Mouse (Mus musculus) CH12.LX (cell line): ENCODE data around the gene Dlg1. TPM values are rescaled to one million over a fixed set of nuclear protein-coding genes. Genes with fewer than 3 reads are reported as not detected.

ENCODE experiments used
- DNase-seq: peaks from one replicate; pipeline ENCODE4 v3.0.0-alpha.2; 2013; ENCODE audit errors: extremely low read depth
- H3K27ac ChIP-seq: 2 replicates; pipeline ENCODE4 v1.5.1; 2012; ENCODE audit warnings: low read depth, mild to moderate bottlenecking, control low read depth, moderate library complexity; ENCODE audit not compliant: insufficient read depth
- H3K27me3 ChIP-seq: replicated peaks from 2 replicates; pipeline ENCODE3; 2012; ENCODE audit warnings: inconsistent platforms
- H3K36me3 ChIP-seq, 2 experiments: replicated peaks in 1 of 2; 2 replicates each; pipeline versions ENCODE3 to v1.6.1; 2012; ENCODE audit warnings: inconsistent platforms in 1 of 2, low read length in 1 of 2, mild to moderate bottlenecking in 1 of 2, mixed read lengths in 1 of 2, moderate library complexity in 1 of 2; ENCODE audit not compliant: control insufficient read depth in 1 of 2, insufficient read depth in 1 of 2
- H3K4me1 ChIP-seq, 2 experiments: 2 replicates each; pipeline ENCODE4 v1.6.1; 2012; ENCODE audit warnings: inconsistent platforms in 1 of 2, moderate library complexity in 1 of 2; ENCODE audit not compliant: insufficient read depth in 2 of 2, control insufficient read depth in 1 of 2
- H3K4me2 ChIP-seq: 2 replicates; pipeline ENCODE4 v1.6.1; 2012; ENCODE audit warnings: low read depth, mild to moderate bottlenecking, control low read depth; ENCODE audit not compliant: poor library complexity, insufficient read depth, severe bottlenecking
- H3K4me3 ChIP-seq, 3 experiments: fragments of 150-350 bp in 1 of 3; sonication (generic) in 1 of 3; replicated peaks in 1 of 3; 2 replicates each; pipeline versions ENCODE3 to v1.5.1; 2011 to 2012; ENCODE audit warnings: low read depth in 2 of 3, low read length in 2 of 3, mild to moderate bottlenecking in 2 of 3, moderate library complexity in 2 of 3, control low read depth in 1 of 3, improper control_type of control experiment in 1 of 3, inconsistent platforms in 1 of 3, mixed read lengths in 1 of 3; ENCODE audit not compliant: poor library complexity in 1 of 3
- H3K79me2 ChIP-seq: replicated peaks from 2 replicates; pipeline ENCODE4 v1.6.1; 2012; ENCODE audit warnings: mild to moderate bottlenecking, moderate library complexity; ENCODE audit not compliant: control insufficient read depth, poor library complexity, insufficient read depth, severe bottlenecking; ENCODE audit errors: extremely low read depth
- H3K9ac ChIP-seq: 2 replicates; pipeline ENCODE4 v1.6.1; 2012; ENCODE audit warnings: low read depth, mild to moderate bottlenecking, control low read depth, moderate library complexity; ENCODE audit not compliant: insufficient read depth
- H3K9me3 ChIP-seq: replicated peaks from 2 replicates; pipeline ENCODE3; 2012; ENCODE audit warnings: low read length, inconsistent platforms, mixed read lengths
- CHD2 ChIP-seq: IDR thresholded peaks from 2 replicates; pipeline ENCODE4 v1.6.1; 2011; ENCODE audit warnings: low read length, improper control_type of control experiment
- EP300 ChIP-seq: IDR thresholded peaks from 2 replicates; pipeline ENCODE4 v1.6.1; 2011; ENCODE audit warnings: low read length, improper control_type of control experiment
- GABPA ChIP-seq: IDR thresholded peaks from 2 replicates; pipeline ENCODE4 v1.6.1; 2012; ENCODE audit warnings: low read depth, low read length, improper control_type of control experiment, inconsistent platforms; ENCODE audit not compliant: insufficient replicate concordance
- HCFC1 ChIP-seq: IDR thresholded peaks from 2 replicates; pipeline ENCODE4 v1.6.1; 2012; ENCODE audit warnings: low read depth, mild to moderate bottlenecking, inconsistent platforms, low read length, improper control_type of control experiment
- JUN ChIP-seq: IDR thresholded peaks from 2 replicates; pipeline ENCODE4 v1.6.1; 2011; ENCODE audit warnings: low read depth, mild to moderate bottlenecking, low read length, improper control_type of control experiment, moderate library complexity; ENCODE audit not compliant: insufficient read depth
- JUND ChIP-seq: conservative IDR thresholded peaks from 2 replicates; pipeline ENCODE4 v1.6.1; 2011; ENCODE audit warnings: low read depth, low read length, improper control_type of control experiment
- MAFK ChIP-seq: IDR thresholded peaks from 2 replicates; pipeline ENCODE4 v1.6.1; 2011; ENCODE audit warnings: low read length, improper control_type of control experiment; ENCODE audit not compliant: insufficient replicate concordance
- MAZ ChIP-seq: IDR thresholded peaks from 2 replicates; pipeline ENCODE4 v1.6.1; 2012; ENCODE audit warnings: low read depth, mild to moderate bottlenecking, inconsistent platforms, low read length, improper control_type of control experiment, moderate library complexity
- MEF2A ChIP-seq: IDR thresholded peaks from 2 replicates; pipeline ENCODE4 v1.6.1; 2014; ENCODE audit warnings: low read depth, mild to moderate bottlenecking, inconsistent platforms, low read length, improper control_type of control experiment, borderline replicate concordance
- MYC ChIP-seq: IDR thresholded peaks from 2 replicates; pipeline ENCODE4 v1.6.1; 2011; ENCODE audit warnings: low read depth, mild to moderate bottlenecking, improper control_type of control experiment, low read length
- TCF12 ChIP-seq: IDR thresholded peaks from 2 replicates; pipeline ENCODE4 v1.6.1; 2014; ENCODE audit warnings: low read depth, mild to moderate bottlenecking, inconsistent platforms, low read length, improper control_type of control experiment
- ZMIZ1 ChIP-seq: IDR thresholded peaks from 2 replicates; pipeline ENCODE4 v1.6.1; 2012; ENCODE audit warnings: low read depth, mild to moderate bottlenecking, inconsistent platforms, low read length, improper control_type of control experiment
- dilution Hi-C: fragments of 300-500 bp; cut with MboI; formaldehyde crosslinking; loops from 2 replicates; pipeline ENCODE4 v1.14.3; 2020; ENCODE audit warnings: low sequenced_read_pairs; ENCODE audit not compliant: extremely low pct_unique_long_range_greater_than_20kb, extremely low pct_ligation_motif_present
- in situ Hi-C: fragments of 300-500 bp; cut with MboI; formaldehyde crosslinking; loops from 3 replicates; pipeline ENCODE4 v1.14.3; 2019; ENCODE audit warnings: low sequenced_read_pairs, low pct_ligation_motif_present, low pct_unique_long_range_greater_than_20kb, mixed read lengths
- polyA plus RNA-seq: library from polyadenylated mRNA; unstranded; fragments of >175 nt; gene quantifications from 2 replicates; pipeline ENCODE4 v1.2.1, GENCODE M21; 2012; ENCODE audit warnings: low read depth; ENCODE audit not compliant: insufficient read length
- total RNA-seq, 2 experiments: library from RNA; depleted of rRNA; stranded (reverse); fragments of 300-350 nt in 1 of 2; fragments of >200 nt in 1 of 2; gene quantifications; 2 replicates each; pipeline ENCODE4 v1.2.3; 2012 to 2014

Dlg1 gene
- total and polyA plus RNA-seq, 3 experiments: 29.0 to 47.9 (median 37.4) TPM

GRCm38 (mm10) chr16:31653616-31654015 lies 9.6 kb upstream of the Dlg1 start:
- TF ChIP-seq EP300 (no peak), MAFK (peak; percentile 97)
- H3K36me3 ChIP-seq: no peaks in the 10 kb centered on the region
- H3K27me3 ChIP-seq: peaks cover 8% of the 10 kb centered on the region
- H3K9me3 ChIP-seq: no peaks in the 10 kb centered on the region
- H3K79me2 ChIP-seq: no peaks in the 10 kb centered on the region
- no peaks in the 10 kb centered on the region for H3K4me1 ChIP-seq
- DNase-seq: no peak
- dilution Hi-C loops: no loop called here
- no peak overlapping the region for H3K4me3 ChIP-seq
- H3K9ac ChIP-seq: no peak overlapping the region
- no peak overlapping the region for H3K4me2 ChIP-seq
- no peak overlapping the region for H3K27ac ChIP-seq
- in situ Hi-C loops: no loop called here

DNA sequence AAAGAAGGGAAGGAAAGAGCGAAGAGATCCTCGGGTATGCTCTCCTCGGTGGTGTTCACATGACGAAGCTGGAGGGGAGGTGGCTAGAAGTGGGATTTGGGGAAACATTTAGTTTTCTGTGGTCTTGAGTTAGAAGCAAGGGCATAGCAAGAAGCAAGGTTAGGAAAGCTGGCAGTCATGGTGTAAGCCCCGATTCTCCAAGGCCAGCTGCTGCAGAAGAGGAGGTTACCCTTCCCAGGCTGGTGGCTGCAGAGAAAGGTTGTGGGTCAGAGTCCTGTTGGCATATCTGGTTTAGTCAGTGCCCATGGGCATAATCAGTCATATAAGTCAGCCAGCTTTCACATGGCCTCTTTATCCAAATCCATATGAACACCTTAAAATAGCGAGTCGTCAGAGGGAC lies 9.2 kb upstream of the Dlg1 start:
- no peak for TF ChIP-seq MEF2A
- TF ChIP-seq JUN: no peak
- TF ChIP-seq, all 38 proteins: peak for 0
- in situ Hi-C loops: no loop called here
- dilution Hi-C loops: no loop called here

DNA sequence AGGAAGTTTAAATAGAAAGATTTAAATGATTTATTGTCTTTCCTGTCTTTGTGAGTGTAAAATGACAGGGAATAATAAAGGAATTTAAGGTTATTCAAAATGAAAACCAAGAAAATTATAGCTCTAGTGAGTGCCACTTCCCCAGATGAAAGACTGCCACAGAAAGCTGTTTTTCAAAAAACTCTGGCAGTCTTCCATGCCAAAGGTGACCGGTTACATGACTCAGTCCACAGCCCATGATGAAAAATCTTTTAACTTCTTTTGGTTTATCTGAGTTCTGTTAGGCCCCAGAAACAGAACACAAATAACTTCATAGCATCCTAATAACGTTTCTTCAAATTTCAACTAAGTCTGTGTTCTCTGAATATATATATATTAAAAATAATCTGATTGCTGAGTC lies 7.7 kb upstream of the Dlg1 start:
- dilution Hi-C loops (no loop called here), in situ Hi-C loops (no loop called here)
- no peak for DNase-seq
- H3K4me2 ChIP-seq: no peak overlapping the region
- no peaks in the 10 kb centered on the region for H3K9me3 ChIP-seq
- no peaks in the 10 kb centered on the region for H3K79me2 ChIP-seq
- H3K36me3 ChIP-seq: no peaks in the 10 kb centered on the region
- no peak overlapping the region for H3K9ac ChIP-seq
- H3K27ac ChIP-seq: no peak overlapping the region
- TF ChIP-seq ZMIZ1 (no peak), TCF12 (no peak), JUN (no peak), CHD2 (no peak), MYC (no peak), GABPA (no peak), JUND (no peak), MEF2A (no peak), HCFC1 (no peak), MAZ (no peak)
- no peak overlapping the region for H3K4me3 ChIP-seq
- H3K4me1 ChIP-seq: no peaks in the 10 kb centered on the region; a peak in 1 of 4 replicates
- peaks cover 8% of the 10 kb centered on the region for H3K27me3 ChIP-seq

More for the DNA sequence above, 9.2 kb upstream of the Dlg1 start:
- Histone ChIP-seq H3K4me1 (no peaks in the 10 kb centered on the region), H3K4me2 (no peak overlapping the region), H3K79me2 (no peaks in the 10 kb centered on the region), H3K9me3 (no peaks in the 10 kb centered on the region), H3K27ac (no peak overlapping the region), H3K4me3 (no peak overlapping the region), H3K27me3 (peaks cover 8% of the 10 kb centered on the region), H3K9ac (no peak overlapping the region), H3K36me3 (no peaks in the 10 kb centered on the region)
- DNase-seq: no peak
